Mouse (Mus musculus): ENCODE data around the gene Lypd6b. TPM values are rescaled to one million over a fixed set of nuclear protein-coding genes. Genes with fewer than 3 reads are reported as not detected.

Gene Lypd6b
- polyA plus RNA-seq, 1 experiment from 2014 or later, result 7.9 TPM

- DNase-seq (ENCODE audit: low spot score) (no peak), ATAC-seq (ENCODE audit: low read depth) (no peak)
- H3K4me1 ChIP-seq (ENCODE audit: control insufficient read depth, insufficient read depth, low read length), result no peaks in the 10 kb centered on the region
- no peaks in the 10 kb centered on the region for H3K27me3 ChIP-seq (replicated peaks; ENCODE audit: control insufficient read depth, insufficient read depth, low read length)
- H3K9me3 ChIP-seq (ENCODE audit: control insufficient read depth, low read length), result no peaks in the 10 kb centered on the region
- H3K36me3 ChIP-seq (ENCODE audit: control insufficient read depth, insufficient read depth, low read length), result no peaks in the 10 kb centered on the region
- H3K27ac ChIP-seq (replicated peaks; ENCODE audit: low read depth, low read length), result no peak overlapping the region
- H3K4me3 ChIP-seq (ENCODE audit: low read depth, low read length), result no peak overlapping the region
- H3K4me2 ChIP-seq (ENCODE audit: low read depth, low read length), result no peak overlapping the region
- WGBS, result 80% methylated on average over 1 of the region's 1 CpGs
- H3K9ac ChIP-seq (ENCODE audit: low read depth, low read length), result no peak overlapping the region
These were observed 209.7 kb downstream of the Lypd6b start for GRCm38 (mm10) chr2:49997216-49997615.

Other genes starting within 250 kb of the Lypd6b start
- gene Kif5c, start 168.4 kb upstream of the Lypd6b start, polyA plus RNA-seq (2014; fragmentation: Nextera tagmentation; extraction: Ambion mirVana), result 12.1 and 13.6 TPM in 2 replicates